Mouse (Mus musculus) limb, embryonic 15.5 days (tissue): Measurements from ENCODE around the gene Sart1. TPM values are rescaled to one million over a fixed set of nuclear protein-coding genes. Genes with fewer than 3 reads are reported as not detected.

Experiments used
- ATAC-seq: fragments of 200-750 bp; cut with Nextera tagmentation; 2 replicates; pipeline ENCODE4 v1.8.0; 2017; ENCODE audit warnings: low read depth, moderate TSS enrichment; ENCODE audit not compliant: insufficient number of reproducible peaks, low FRiP score, low TSS enrichment
- H3K27ac ChIP-seq: fragments of 300-500 bp; sonication (generic); 2 replicates; pipeline ENCODE4 v1.5.1; 2015; ENCODE audit warnings: moderate library complexity, mild to moderate bottlenecking, inconsistent platforms
- H3K27me3 ChIP-seq: fragments of 300-500 bp; sonication (generic); 2 replicates; pipeline ENCODE4 v1.6.1; 2015; ENCODE audit warnings: inconsistent platforms
- H3K36me3 ChIP-seq: fragments of 300-500 bp; sonication (generic); 2 replicates; pipeline ENCODE4 v1.6.1; 2015; ENCODE audit warnings: inconsistent platforms
- H3K4me1 ChIP-seq: fragments of 300-500 bp; sonication (generic); 2 replicates; pipeline ENCODE4 v1.6.1; 2015; ENCODE audit warnings: inconsistent platforms
- H3K4me2 ChIP-seq: fragments of 300-500 bp; sonication (generic); 2 replicates; pipeline ENCODE4 v1.6.1; 2015; ENCODE audit warnings: mild to moderate bottlenecking, inconsistent platforms
- H3K4me3 ChIP-seq: fragments of 300-500 bp; sonication (generic); 2 replicates; pipeline ENCODE4 v1.5.1; 2015; ENCODE audit warnings: mild to moderate bottlenecking, inconsistent platforms
- H3K9ac ChIP-seq: fragments of 300-500 bp; sonication (generic); 2 replicates; pipeline ENCODE4 v1.6.1; 2015; ENCODE audit warnings: inconsistent platforms
- H3K9me3 ChIP-seq: fragments of 300-500 bp; sonication (generic); 2 replicates; pipeline ENCODE4 v1.6.1; 2016; ENCODE audit warnings: inconsistent platforms
- WGBS: fragments of 180-500 bp; shearing (Covaris S2); methylation state at CpG from one replicate; pipeline ENCODE4 v1.1.7; 2015; 5-methylcytosine and 5-hydroxymethylcytosine counted together
- polyA plus RNA-seq: library from polyadenylated mRNA; unstranded; fragments of >200 nt; fragmentation: Nextera tagmentation; extraction: Ambion mirVana; gene quantifications from 2 replicates; pipeline ENCODE4 v1.2.1, GENCODE M21; 2015

Gene Sart1
- polyA plus RNA-seq, 1 experiment from 2014 or later, result 72.1 TPM

DNA sequence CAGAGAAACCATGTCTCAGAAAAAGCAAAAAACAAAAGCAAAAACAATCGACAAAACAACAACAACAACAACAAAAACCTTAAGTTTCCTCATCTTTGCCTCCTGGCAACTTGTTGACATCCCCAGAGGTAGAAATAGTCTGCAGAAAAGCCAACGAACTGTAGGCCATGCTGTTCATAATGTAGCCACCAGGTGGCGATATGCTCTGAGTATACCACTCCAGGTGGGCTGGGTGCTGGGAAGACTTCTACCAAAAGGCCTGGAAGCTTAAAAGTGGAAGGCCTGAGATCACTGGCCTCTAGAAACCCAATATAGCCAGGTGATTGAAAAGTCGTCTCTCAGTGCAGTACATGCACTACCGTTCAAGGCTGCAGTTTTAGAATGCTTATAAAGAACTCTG lies 50.5 kb downstream of the Sart1 start:
- WGBS, result 18% methylated on average over 5 of the region's 5 CpGs
- Histone ChIP-seq H3K4me3 (no peak overlapping the region), H3K27ac (no peak overlapping the region), H3K27me3 (no peaks in the 10 kb centered on the region), H3K36me3 (no peaks in the 10 kb centered on the region), H3K4me1 (no peaks in the 10 kb centered on the region), H3K4me2 (no peak overlapping the region), H3K9me3 (no peaks in the 10 kb centered on the region), H3K9ac (no peak overlapping the region)
- ATAC-seq, result no peak

DNA sequence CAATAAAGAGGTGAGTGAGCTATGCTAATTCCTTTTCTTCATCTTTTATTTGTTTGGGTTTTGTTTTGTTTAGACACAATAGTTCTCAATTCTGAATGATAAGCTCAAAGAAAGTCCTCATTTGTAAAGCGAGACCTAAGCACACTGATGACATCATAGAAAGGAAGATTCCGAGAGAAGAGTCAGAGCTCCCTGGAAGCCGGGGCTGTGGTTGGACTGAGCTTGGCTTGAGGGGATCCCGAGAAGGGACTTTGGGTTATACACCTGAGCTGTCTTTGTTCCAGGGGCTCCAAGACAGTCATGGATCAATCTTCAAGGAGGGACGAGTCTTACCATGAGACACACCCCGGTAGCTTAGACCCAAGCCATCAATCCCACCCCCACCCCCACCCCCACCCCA lies 53.1 kb downstream of the Sart1 start, which contains the start of gene Catsper1:
TSS of gene Catsper1 (plus strand) at position 301 of the 400 bp plus-strand sequence.
- no peak within 1 kb of the TSS for H3K27ac ChIP-seq
- H3K4me3 ChIP-seq, result no peak within 1 kb of the TSS
- H3K27me3 ChIP-seq, result no peaks in the 10 kb centered on the region
- no peaks in the 10 kb centered on the region for H3K9me3 ChIP-seq
- H3K9ac ChIP-seq, result no peak within 1 kb of the TSS
- no peak within 1 kb of the TSS for H3K4me2 ChIP-seq
- no peaks in the 10 kb centered on the region for H3K4me1 ChIP-seq
- 85% methylated on average over 6 of the region's 6 CpGs for WGBS
- no peak for ATAC-seq
- H3K36me3 ChIP-seq, result no peaks in the 10 kb centered on the region

DNA sequence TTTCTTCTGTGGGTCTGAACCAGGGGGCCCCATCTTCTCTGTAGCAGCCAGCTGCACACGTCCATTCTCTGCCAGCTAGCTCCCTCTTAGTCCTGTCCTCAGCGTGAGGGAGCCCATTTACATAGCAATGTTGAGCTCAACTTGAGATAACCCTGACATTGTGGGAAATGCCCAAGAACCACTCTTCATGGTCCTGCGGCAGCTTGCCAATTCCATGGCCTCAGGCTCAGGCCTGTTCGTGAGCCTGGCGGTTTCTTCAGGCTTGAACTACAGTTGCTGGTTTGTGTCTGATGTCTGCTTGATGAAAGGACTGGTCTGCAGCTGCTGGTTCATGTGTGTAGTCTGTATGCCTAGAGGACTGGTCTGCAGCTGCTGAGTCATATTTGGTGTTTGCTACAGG lies 53.8 kb downstream of the Sart1 start:
- H3K9me3 ChIP-seq, result no peaks in the 10 kb centered on the region
- no peak overlapping the region for H3K27ac ChIP-seq
- no peak overlapping the region for H3K9ac ChIP-seq
- no peaks in the 10 kb centered on the region for H3K4me1 ChIP-seq
- H3K4me2 ChIP-seq, result no peak overlapping the region
- H3K36me3 ChIP-seq, result no peaks in the 10 kb centered on the region
- no peak overlapping the region for H3K4me3 ChIP-seq
- 73% methylated on average over 5 of the region's 5 CpGs for WGBS
- ATAC-seq, result no peak
- H3K27me3 ChIP-seq, result no peaks in the 10 kb centered on the region

- Histone ChIP-seq H3K4me2 (no peak overlapping the region), H3K9me3 (no peaks in the 10 kb centered on the region), H3K4me1 (no peaks in the 10 kb centered on the region), H3K4me3 (no peak overlapping the region), H3K36me3 (no peaks in the 10 kb centered on the region), H3K27ac (no peak overlapping the region), H3K27me3 (no peaks in the 10 kb centered on the region), H3K9ac (no peak overlapping the region)
- 71% methylated on average over 19 of the region's 19 CpGs for WGBS
- no peak for ATAC-seq
Observed at GRCm38 (mm10) chr19:5327970-5328369, 60.5 kb downstream of the Sart1 start.

Other genes with a start within 250 kb of the Sart1 start
- gene Pacs1, start 115.6 kb downstream of the Sart1 start, polyA plus RNA-seq, result 19.9 and 23.7 TPM in 2 replicates
- gene Sf3b2, start 93.2 kb downstream of the Sart1 start, polyA plus RNA-seq, result 291 and 302 TPM in 2 replicates
- 4.7 and 5.5 TPM in 2 replicates for gene Gal3st3, start 90.4 kb downstream of the Sart1 start, polyA plus RNA-seq
- gene Catsper1, start 53.0 kb downstream of the Sart1 start, polyA plus RNA-seq, result not detected in 2 replicates
- gene Cst6, start 39.1 kb downstream of the Sart1 start, polyA plus RNA-seq, result 40.0 and 50.9 TPM in 2 replicates
- 57.3 and 60.1 TPM in 2 replicates for gene Eif1ad, start 22.0 kb downstream of the Sart1 start, polyA plus RNA-seq
- 372 and 374 TPM in 2 replicates for gene Banf1, start 21.5 kb downstream of the Sart1 start, polyA plus RNA-seq
- gene Tsga10ip, start 13.8 kb upstream of the Sart1 start, polyA plus RNA-seq, result 0.42 TPM in 1 of 2 replicates, not detected in the other
- 254 and 257 TPM in 2 replicates for gene Drap1, start 36.3 kb upstream of the Sart1 start, polyA plus RNA-seq
- gene AI837181, start 36.4 kb upstream of the Sart1 start, polyA plus RNA-seq, result 68.6 and 69.9 TPM in 2 replicates
- not detected in 2 replicates for gene Fosl1, start 58.8 kb upstream of the Sart1 start, polyA plus RNA-seq
- gene Ccdc85b, start 69.2 kb upstream of the Sart1 start, polyA plus RNA-seq, result 6.6 and 6.9 TPM in 2 replicates
- 99.3 and 105 TPM in 2 replicates for gene Fibp, start 71.9 kb upstream of the Sart1 start, polyA plus RNA-seq
- 0.82 and 1.7 TPM in 2 replicates for gene Ctsw, start 79.8 kb upstream of the Sart1 start, polyA plus RNA-seq
- 221 and 223 TPM in 2 replicates for gene Efemp2, start 85.3 kb upstream of the Sart1 start, polyA plus RNA-seq
- 35.5 and 36.6 TPM in 2 replicates for gene Mus81, start 99.7 kb upstream of the Sart1 start, polyA plus RNA-seq
- 2,209 and 2,356 TPM in 2 replicates for gene Cfl1, start 101.8 kb upstream of the Sart1 start, polyA plus RNA-seq
- not detected in 2 replicates for gene 1700020D05Rik, start 115.1 kb upstream of the Sart1 start, polyA plus RNA-seq
- 9.4 and 10.3 TPM in 2 replicates for gene Snx32, start 121.8 kb upstream of the Sart1 start, polyA plus RNA-seq
- 30.1 and 30.3 TPM in 2 replicates for gene Ovol1, start 171.9 kb upstream of the Sart1 start, polyA plus RNA-seq
- 4.3 and 4.4 TPM in 2 replicates for gene Ap5b1, start 179.3 kb upstream of the Sart1 start, polyA plus RNA-seq
- 115 and 116 TPM in 2 replicates for gene Rnaseh2c, start 213.2 kb upstream of the Sart1 start, polyA plus RNA-seq
- gene Kat5, start 221.5 kb upstream of the Sart1 start, polyA plus RNA-seq, result 43.3 and 48.7 TPM in 2 replicates
- gene Rela, start 248.8 kb upstream of the Sart1 start, polyA plus RNA-seq, result 57.3 and 62.0 TPM in 2 replicates